Mouse (Mus musculus): Measurements from ENCODE around the gene Pkd1l2.
A peak's percentile ranks its signal among the peaks of the same experiment; 100 is the strongest.

Pkd1l2 gene

GRCm38 (mm10) chr8:117032609-117033008 is 49.6 kb downstream of the Pkd1l2 start:
- DNase-seq (ENCODE audit: low read depth), result no peak

DNA sequence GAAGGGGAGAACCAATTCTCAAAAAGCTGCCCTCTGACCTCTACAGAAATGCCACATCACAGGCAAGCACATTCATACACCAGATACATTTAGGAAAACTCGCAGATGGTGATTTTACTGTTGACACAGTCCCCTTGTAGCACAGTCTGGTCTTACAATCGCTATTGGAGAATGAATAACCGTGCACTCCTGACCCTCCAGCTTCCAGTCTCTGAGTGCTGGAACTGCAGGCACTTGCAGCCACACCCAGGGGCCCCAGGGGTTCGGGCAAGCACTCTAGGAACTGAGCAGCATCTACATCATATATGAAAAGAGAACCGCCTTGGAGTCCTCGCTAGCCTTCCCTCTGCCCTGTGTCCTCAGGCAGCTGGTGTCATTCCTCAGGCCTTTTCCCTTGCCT is 50.8 kb downstream of the Pkd1l2 start:
- no peak for DNase-seq (ENCODE audit: low read depth)

DNA sequence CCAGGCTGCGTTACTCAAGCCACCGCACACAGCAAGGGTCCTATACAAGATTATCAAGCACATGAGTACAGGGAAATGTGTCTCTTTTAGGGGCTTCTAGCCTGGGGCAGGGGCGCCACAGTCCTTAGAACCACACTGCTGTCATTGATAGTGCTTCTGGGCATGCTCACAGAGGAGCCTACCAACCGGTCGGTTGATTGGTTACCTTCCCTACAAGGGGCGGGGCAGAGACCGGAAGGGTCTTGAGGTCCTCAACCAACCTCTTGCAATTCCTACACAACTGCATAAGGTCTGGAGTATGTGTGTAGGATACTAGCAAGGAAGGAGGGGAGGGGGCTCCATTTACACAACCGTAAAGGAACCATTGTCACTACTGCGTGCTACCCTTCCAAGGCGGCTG is 53.6 kb downstream of the Pkd1l2 start:
- DNase-seq (ENCODE audit: low read depth), result no peak

DNA sequence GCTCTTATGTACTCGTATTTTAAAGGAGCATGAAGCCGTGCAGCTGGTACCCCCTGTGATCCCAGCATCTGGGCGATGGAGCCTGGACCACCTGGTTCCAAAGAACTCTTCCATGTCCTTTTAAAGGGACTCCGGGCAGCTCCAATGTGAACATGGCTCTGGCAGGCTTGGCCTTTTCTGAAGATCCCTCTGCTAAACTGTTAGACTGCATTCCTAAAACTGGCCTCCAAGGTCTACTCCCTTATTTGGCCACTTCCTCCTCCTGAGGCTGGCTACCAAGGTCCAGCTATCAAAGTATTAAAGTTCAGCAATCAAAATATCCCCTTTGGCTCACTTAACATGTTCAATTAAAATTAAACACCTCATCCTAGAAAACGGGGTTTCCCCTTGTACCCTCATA is 54.6 kb downstream of the Pkd1l2 start:
- no peak for DNase-seq (ENCODE audit: low read depth)

- DNase-seq (ENCODE audit: low read depth), result no peak
Observed at GRCm38 (mm10) chr8:117022297-117022993, 59.8 kb downstream of the Pkd1l2 start.

DNA sequence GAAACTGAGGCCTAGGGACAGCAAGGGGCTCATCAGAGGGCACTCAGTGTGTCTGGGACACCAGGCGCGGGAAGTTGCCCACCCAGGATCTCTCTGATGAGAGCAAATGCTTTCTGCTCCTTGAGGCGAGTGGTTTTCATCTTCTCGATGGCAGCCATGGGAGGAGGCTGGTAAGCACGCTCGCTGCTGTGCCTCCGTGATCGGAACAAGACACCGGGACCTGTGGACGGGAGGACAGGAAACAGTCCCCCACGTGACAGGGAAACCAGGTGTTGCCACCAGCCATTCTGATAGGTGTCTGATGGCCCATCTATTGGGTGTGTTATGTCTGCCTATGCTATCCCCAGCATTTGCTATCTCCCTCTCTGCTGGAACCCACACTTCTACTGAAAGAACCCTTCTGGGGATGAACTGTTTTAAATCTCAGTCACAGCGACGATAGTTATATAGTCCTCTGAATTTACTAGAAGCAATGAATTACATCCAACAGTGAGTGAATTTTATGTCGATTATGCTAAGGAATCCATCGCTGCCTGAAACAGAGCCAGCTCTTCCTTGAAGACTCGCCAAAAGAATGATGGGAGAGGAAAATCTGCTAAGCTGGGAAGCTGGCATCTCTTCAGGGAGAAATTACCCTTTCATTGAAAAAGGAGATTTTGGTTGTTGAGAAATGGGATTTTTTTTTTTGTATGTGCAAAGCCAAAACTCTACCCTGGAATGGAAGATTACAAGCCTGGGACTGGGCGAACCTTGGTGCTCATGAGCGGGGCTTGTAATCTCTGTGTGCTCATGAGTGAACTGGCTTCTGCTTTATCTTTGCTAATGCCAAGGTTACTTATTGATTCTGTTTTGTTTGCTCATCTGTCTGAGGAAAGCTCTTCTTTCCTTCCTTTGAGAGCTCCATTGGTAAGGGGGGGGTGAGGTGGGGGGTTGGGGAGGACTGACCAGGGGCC is 62.6 kb downstream of the Pkd1l2 start:
- DNase-seq (ENCODE audit: low read depth), result no peak

GRCm38 (mm10) chr8:117017896-117018295 is 64.4 kb downstream of the Pkd1l2 start:
- DNase-seq (ENCODE audit: low read depth), result no peak

- no peak for DNase-seq (ENCODE audit: low read depth)
Observed at GRCm38 (mm10) chr8:117017006-117017405, 65.2 kb downstream of the Pkd1l2 start.

DNA sequence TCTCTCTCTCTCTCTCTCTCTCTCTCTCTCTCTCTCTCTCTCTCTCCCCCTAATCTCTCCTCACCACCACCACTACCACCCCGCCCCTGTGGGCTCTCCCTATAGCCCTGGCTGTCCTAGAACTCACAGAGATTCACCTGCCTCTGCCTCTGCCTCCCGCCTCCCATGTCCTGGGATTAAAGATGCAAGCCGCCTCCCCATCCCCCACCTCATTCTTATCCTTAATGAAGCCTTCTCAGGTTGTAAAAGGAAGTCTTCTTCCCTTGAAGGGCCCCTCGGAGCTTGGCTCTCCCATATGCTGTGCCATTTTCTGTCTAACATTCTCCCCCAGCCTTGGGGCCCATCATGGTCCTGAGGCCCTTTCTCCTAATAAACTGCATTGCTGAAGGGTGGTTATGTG is 66.6 kb downstream of the Pkd1l2 start:
- DNase-seq (ENCODE audit: low read depth), result no peak

DNA sequence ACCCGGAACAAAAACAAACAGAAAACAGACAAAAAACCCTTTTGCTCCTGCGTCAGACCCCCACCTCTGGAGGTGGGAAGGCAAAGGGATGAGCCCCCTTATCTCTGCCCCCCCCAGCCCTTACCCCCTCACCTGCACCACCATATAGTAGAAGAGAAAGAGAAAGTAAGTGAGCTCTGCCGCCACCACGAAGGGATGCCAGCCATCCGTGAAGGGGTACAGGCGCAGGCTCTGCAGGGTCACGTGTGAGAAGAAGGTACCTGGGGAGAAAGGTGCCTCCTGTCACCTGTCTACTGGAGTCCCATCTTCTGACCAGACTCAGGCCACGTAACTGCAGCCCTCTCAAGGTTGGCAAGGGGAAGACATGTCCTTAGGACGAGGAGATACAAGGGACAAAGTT is 70.9 kb downstream of the Pkd1l2 start:
- no peak for DNase-seq (ENCODE audit: low read depth)

GRCm38 (mm10) chr8:116994016-116994716 is 88.1 kb downstream of the Pkd1l2 start:
- DNase-seq (ENCODE audit: low read depth), result no peak

GRCm38 (mm10) chr8:116993095-116993867 is 89.0 kb downstream of the Pkd1l2 start, which contains the start of gene Gcsh:
Gene Gcsh, minus strand, starts transcription at chr8:116993537.
- DNase-seq (ENCODE audit: low read depth), result peak; percentile 99

GRCm38 (mm10) chr8:116992176-116992971 is 89.9 kb downstream of the Pkd1l2 start:
- peak; percentile 58 for DNase-seq (ENCODE audit: low read depth)

DNA sequence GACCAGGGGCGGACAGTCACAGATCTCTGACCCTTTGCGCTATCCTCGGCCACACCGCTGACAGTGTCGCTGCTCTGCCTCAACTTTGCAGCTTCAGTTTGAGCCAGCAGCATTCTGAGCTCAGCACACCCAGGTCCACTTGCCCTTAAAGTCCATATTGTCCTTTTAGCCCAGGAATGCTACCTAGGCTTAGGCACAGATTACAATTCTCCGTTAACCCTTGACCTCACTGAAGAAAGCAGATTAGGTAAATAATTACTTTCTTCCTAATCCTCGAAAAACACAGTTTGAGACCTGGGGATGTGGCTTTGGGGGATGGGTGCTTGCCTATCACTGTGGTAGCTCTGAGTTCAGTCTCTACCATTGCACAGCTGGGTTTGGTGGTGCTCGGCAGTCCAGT is 91.0 kb downstream of the Pkd1l2 start:
- DNase-seq (ENCODE audit: low read depth), result no peak

- DNase-seq (ENCODE audit: low read depth), result peak; percentile 36
Observed at GRCm38 (mm10) chr8:116989842-116990241, 92.4 kb downstream of the Pkd1l2 start.

GRCm38 (mm10) chr8:116980117-116980516 is 102.1 kb downstream of the Pkd1l2 start:
- peak; percentile 91 for DNase-seq (ENCODE audit: low read depth)

DNA sequence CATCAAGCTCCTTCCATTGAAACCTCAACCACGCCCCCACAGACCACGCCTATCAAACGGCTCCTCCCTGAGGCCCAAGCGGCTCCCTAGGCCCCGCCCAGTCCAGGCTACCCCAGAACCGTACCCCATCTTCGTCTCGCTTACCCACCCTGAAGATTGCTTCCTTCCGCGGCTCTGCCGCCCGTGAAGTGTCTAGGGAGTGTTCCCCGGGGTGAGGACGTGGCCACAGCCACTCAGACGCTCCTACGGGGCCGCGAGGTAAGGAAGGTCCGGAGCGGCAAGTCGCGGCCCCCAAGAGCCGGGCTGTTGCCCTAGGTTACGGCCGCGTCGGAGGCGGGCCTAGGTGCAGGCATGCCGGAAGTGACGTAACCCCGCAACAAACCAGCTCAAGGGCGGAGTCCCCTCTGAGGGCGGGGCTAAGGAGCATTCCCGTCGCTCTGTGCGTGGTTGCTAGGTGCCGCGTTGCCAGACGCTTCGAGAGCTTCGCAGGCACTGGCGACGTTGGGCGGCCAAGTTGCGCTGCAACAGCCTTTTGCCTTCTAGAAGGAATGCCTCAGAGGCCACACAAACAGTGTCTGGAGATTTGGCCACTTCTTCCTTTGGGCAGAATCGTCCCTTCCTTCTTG is 103.5 kb downstream of the Pkd1l2 start, which contains the start of gene 1700030J22Rik:
Gene 1700030J22Rik (minus strand): TSS at position 329 of the 626 bp plus-strand sequence.
- DNase-seq (ENCODE audit: low read depth), result peak; percentile 99

- DNase-seq (ENCODE audit: low read depth), result no peak
Observed at GRCm38 (mm10) chr8:116978052-116978451, 104.2 kb downstream of the Pkd1l2 start.

- no peak for DNase-seq (ENCODE audit: low read depth)
Observed at GRCm38 (mm10) chr8:116975606-116976005, 106.6 kb downstream of the Pkd1l2 start.

DNA sequence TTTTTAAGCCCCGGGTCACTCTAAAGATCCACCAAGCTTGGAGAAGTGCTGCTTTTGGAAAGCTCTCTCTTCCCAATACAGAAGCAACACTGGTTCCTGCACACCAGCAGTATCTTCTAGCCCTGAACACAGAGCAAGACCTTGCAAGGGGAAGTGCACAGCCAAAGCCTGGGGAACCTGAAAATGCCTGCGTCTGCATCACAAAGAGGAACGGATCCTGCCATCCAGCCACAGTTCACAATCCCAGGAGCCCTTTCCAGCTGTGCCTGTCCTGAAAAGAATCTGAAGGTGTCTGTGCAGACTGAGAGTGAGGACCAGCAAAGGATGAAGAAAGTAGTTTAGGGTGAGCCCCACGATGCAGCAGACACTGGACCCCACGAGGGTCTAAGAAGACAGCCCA is 107.2 kb downstream of the Pkd1l2 start:
- DNase-seq (ENCODE audit: low read depth), result no peak

All from induced T-regulatory cell, adult 2 months (primary cell).